Mouse (Mus musculus) heart, adult 2 months (tissue): ENCODE data around the gene Mfn1.

Experiments used
- CTCF ChIP-seq: fragments of 200-600 bp; IDR thresholded peaks from 2 replicates; pipeline ENCODE4 v1.8.1; 2022; ENCODE audit warnings: antibody characterized with exemption, mild to moderate bottlenecking, moderate library complexity
- EP300 ChIP-seq: fragments of 200-500 bp; IDR thresholded peaks from 2 replicates; pipeline ENCODE4 v1.6.1; 2011; ENCODE audit warnings: low read depth, low read length, control low read depth; ENCODE audit not compliant: insufficient read depth
- POLR2A ChIP-seq: fragments of 200-500 bp; IDR thresholded peaks from 2 replicates; pipeline ENCODE4 v1.6.1; 2011; ENCODE audit warnings: mild to moderate bottlenecking, low read depth, low read length, control low read depth; ENCODE audit not compliant: insufficient read depth

- TF ChIP-seq POLR2A: no peak
- TF ChIP-seq CTCF: no peak
- no peak for TF ChIP-seq EP300
Measured at GRCm38 (mm10) chr3:32595080-32595479, 65.8 kb downstream of the Mfn1 start.
